Comparison of ENCODE assay signal across 8 mouse cellular contexts in genomic region chr5:36223787-36224186, GRCm38 (mm10). TPM values are rescaled to one million over a fixed set of nuclear protein-coding genes. Genes with fewer than 3 reads are reported as not detected.
A peak's percentile ranks its signal among the peaks of the same experiment; 100 is the strongest.
DNase-seq lines count a peak whose midpoint lies in the region; ATAC-seq and TF ChIP-seq lines count a peak whose summit lies in the region.

No protein-coding gene starts in this region.

- H3K9me3 ChIP-seq in embryonic facial prominence, embryonic 14.5 days (ENCODE audit: control insufficient read depth, low read length) = no peaks in the 10 kb centered on the region

- H3K27me3 ChIP-seq in cerebellum, adult 2 months (ENCODE audit: control insufficient read depth, insufficient read depth, low read length) = no peaks in the 10 kb centered on the region
- H3K27me3 ChIP-seq in embryonic facial prominence, embryonic 14.5 days (replicated peaks; ENCODE audit: control insufficient read depth, insufficient read depth, low read length) = no peaks in the 10 kb centered on the region

- no peaks in the 10 kb centered on the region; the same call in 1 of the 2 replicates for H3K4me1 ChIP-seq in cerebellum, adult 2 months (ENCODE audit: control insufficient read depth, insufficient read depth, low read length)
- peaks cover 12% of the 10 kb centered on the region; the same call in 1 of the 2 replicates for H3K4me1 ChIP-seq in embryonic facial prominence, embryonic 14.5 days (ENCODE audit: control insufficient read depth, insufficient read depth, low read length)

- ATAC-seq in embryonic facial prominence, embryonic 14.5 days (ENCODE audit: low read depth) = no peak

- 67% methylated on average over 6 of the region's 6 CpGs for WGBS in cerebellum, adult 2 months
- 72% methylated on average over 6 of the region's 6 CpGs for WGBS in embryonic facial prominence, embryonic 14.5 days

- TF ChIP-seq CTCF in cerebellum, adult 2 months (IDR thresholded peaks at IDR 0.05; ENCODE audit: borderline replicate concordance, insufficient read depth, low read depth, low read length) = peak; percentile 43; the same call in 1 of the 2 replicates

- DNase-seq in cerebellum, adult 2 months = peak; percentile 21 to 29
- no peak for DNase-seq in cerebellum, adult 9-11 months
- peak; percentile 54 for DNase-seq in ovary, postnatal 36 days (ENCODE audit: low spot score)
- DNase-seq in ovary, adult 18-20 months (ENCODE audit: low spot score) = no peak
- peak; percentile 38 for DNase-seq in embryonic facial prominence, embryonic 14.5 days (ENCODE audit: low spot score)
- DNase-seq in layer of hippocampus, postnatal 14 days (ENCODE audit: low spot score in 2 of 2) = peak; percentile 69 to 85
- DNase-seq in naive thymus-derived CD4-positive, alpha-beta T cell, adult 2 months (ENCODE audit: low read depth) = peak; percentile 54
- peak; percentile 86 for DNase-seq in thymus, postnatal 4 days

- H3K36me3 ChIP-seq in embryonic facial prominence, embryonic 14.5 days (ENCODE audit: control insufficient read depth, insufficient read depth, low read length) = no peaks in the 10 kb centered on the region

- H3K4me3 ChIP-seq in cerebellum, adult 2 months (replicated peaks; ENCODE audit: insufficient read depth, low read depth, low read length) = no peak overlapping the region
- no peak overlapping the region for H3K4me3 ChIP-seq in embryonic facial prominence, embryonic 14.5 days (ENCODE audit: low read depth, low read length)

- H3K9ac ChIP-seq in embryonic facial prominence, embryonic 14.5 days (ENCODE audit: low read depth, low read length) = no peak overlapping the region

- TF ChIP-seq POLR2A in cerebellum, adult 2 months (IDR thresholded peaks at IDR 0.05; ENCODE audit: borderline replicate concordance, insufficient read depth, low read length) = no peak

- H3K4me2 ChIP-seq in embryonic facial prominence, embryonic 14.5 days (ENCODE audit: low read depth, low read length) = no peak overlapping the region

- no peak overlapping the region for H3K27ac ChIP-seq in cerebellum, adult 2 months (ENCODE audit: insufficient read depth, low read length)
- H3K27ac ChIP-seq in embryonic facial prominence, embryonic 14.5 days (replicated peaks; ENCODE audit: low read depth, low read length) = no peak overlapping the region

RNA-seq across cellular contexts. Expression of gene Psapl1, which starts 20.0 kb away (rescaled TPM):
- not detected in 2 replicates for polyA plus RNA-seq in cerebellum, adult 2 months (2012; rRNA removed)
- polyA plus RNA-seq in embryonic facial prominence, embryonic 14.5 days (2014; fragmentation: Nextera tagmentation; extraction: Ambion mirVana) = 3.6 and 7.5 TPM in 2 replicates
- not detected for total RNA-seq in layer of hippocampus, postnatal 14 days (2021)

Comparison
In these comparisons a context has a peak if more than half of its experiments do, and no peak if none do; other contexts are left out.
1. DNase-seq: peak in cerebellum, adult 2 months (2 of 2), ovary, postnatal 36 days (single experiment), embryonic facial prominence, embryonic 14.5 days (single experiment), layer of hippocampus, postnatal 14 days (2 of 2), naive thymus-derived CD4-positive, alpha-beta T cell, adult 2 months (single experiment) and thymus, postnatal 4 days (single experiment); none in cerebellum, adult 9-11 months (single experiment) and ovary, adult 18-20 months (single experiment).